ENCODE assay signal across 7 mouse cellular contexts in genomic region chr9:66511580-66512350, GRCm38 (mm10). TPM values are rescaled to one million over a fixed set of nuclear protein-coding genes. Genes with fewer than 3 reads are reported as not detected.
DNase-seq lines count a peak whose midpoint lies in the region; ATAC-seq lines count a peak whose summit lies in the region.

No protein-coding gene starts in this region.

- peak overlapping the region; percentile 63 for H3K4me3 ChIP-seq in intestine, embryonic 15.5 days (replicated peaks)
- H3K4me3 ChIP-seq in midbrain, embryonic 10.5 days, result peak overlapping the region; percentile 77

- no peaks in the 10 kb centered on the region for H3K9me3 ChIP-seq in intestine, embryonic 15.5 days
- H3K9me3 ChIP-seq in midbrain, embryonic 10.5 days (replicated peaks), result no peaks in the 10 kb centered on the region

- no peaks in the 10 kb centered on the region for H3K27me3 ChIP-seq in intestine, embryonic 15.5 days (replicated peaks)
- no peaks in the 10 kb centered on the region for H3K27me3 ChIP-seq in midbrain, embryonic 10.5 days (ENCODE audit: low read depth, poor library complexity, severe bottlenecking)

- ATAC-seq in intestine, embryonic 15.5 days, result peak; percentile 88

- peak overlapping the region; percentile 95 for H3K4me2 ChIP-seq in intestine, embryonic 15.5 days (replicated peaks)

- peaks cover 23% of the 10 kb centered on the region for H3K4me1 ChIP-seq in intestine, embryonic 15.5 days (replicated peaks)
- peaks cover 56% of the 10 kb centered on the region for H3K4me1 ChIP-seq in midbrain, embryonic 10.5 days

- WGBS in intestine, embryonic 15.5 days, result under 1% methylated on average over 76 of the region's 78 CpGs
- under 1% methylated on average over 78 of the region's 78 CpGs for WGBS in midbrain, embryonic 10.5 days

- intact Hi-C loops in left cerebral cortex, postnatal 25 days (cut with DNase I), result loop anchor here (2.0 to 10.0 kb wide), 6 partner anchors 71 to 476 kb away; partner anchors contain the start of gene Aph1b

- peaks cover 18% of the 10 kb centered on the region for H3K36me3 ChIP-seq in intestine, embryonic 15.5 days
- peaks cover 66% of the 10 kb centered on the region for H3K36me3 ChIP-seq in midbrain, embryonic 10.5 days

- DNase-seq in adrenal gland, adult (ENCODE audit: inconsistent age in 2 of 2, low spot score in 1 of 2), result peak; percentile 98
- DNase-seq in embryo, embryonic 10.5 days (ENCODE audit: low spot score), result peak; percentile 93
- DNase-seq in gastrocnemius, postnatal 25 days, result peak; percentile 96
- peak; percentile 98 to 99 for DNase-seq in left cerebral cortex, postnatal 25 days (ENCODE audit: low spot score in 2 of 2)
- DNase-seq in midbrain, embryonic 10.5 days (ENCODE audit: low spot score), result peak; percentile 91
- DNase-seq in right cerebral cortex, postnatal 4 days, result peak; percentile 94

- H3K9ac ChIP-seq in intestine, embryonic 15.5 days, result peak overlapping the region; percentile 73

- H3K27ac ChIP-seq in intestine, embryonic 15.5 days, result peak overlapping the region; percentile 98
- H3K27ac ChIP-seq in midbrain, embryonic 10.5 days (replicated peaks), result peak overlapping the region; percentile 94

RNA-seq across cellular contexts. Expression of gene Fbxl22, which starts 2.6 kb away (rescaled TPM):
- 1 to 10 TPM; 3.5 to 7.0 TPM for total RNA-seq in gastrocnemius, postnatal 25 days (2021)
- 12.8 and 12.9 TPM in 2 replicates for polyA plus RNA-seq in intestine, embryonic 15.5 days (2015; fragmentation: Nextera tagmentation; extraction: Ambion mirVana)
- total RNA-seq in left cerebral cortex, postnatal 25 days (2021), result under 1 TPM; 0.34 TPM
- polyA plus RNA-seq in midbrain, embryonic 10.5 days (2016; fragmentation: Nextera tagmentation; extraction: Ambion mirVana), result 1.5 TPM in 2 replicates

Comparison
In these comparisons a context has a peak if more than half of its experiments do, and no peak if none do; other contexts are left out.
1. Peak in every context shown above with its lines: DNase-seq, ATAC-seq, H3K4me3 ChIP-seq and H3K27ac ChIP-seq.